Mouse (Mus musculus): ENCODE data around the gene Bcl6b. TPM values are rescaled to one million over a fixed set of nuclear protein-coding genes. Genes with fewer than 3 reads are reported as not detected.

Gene Bcl6b
- polyA plus RNA-seq, 1 experiment from 2014 or later: 13.9 TPM

DNA sequence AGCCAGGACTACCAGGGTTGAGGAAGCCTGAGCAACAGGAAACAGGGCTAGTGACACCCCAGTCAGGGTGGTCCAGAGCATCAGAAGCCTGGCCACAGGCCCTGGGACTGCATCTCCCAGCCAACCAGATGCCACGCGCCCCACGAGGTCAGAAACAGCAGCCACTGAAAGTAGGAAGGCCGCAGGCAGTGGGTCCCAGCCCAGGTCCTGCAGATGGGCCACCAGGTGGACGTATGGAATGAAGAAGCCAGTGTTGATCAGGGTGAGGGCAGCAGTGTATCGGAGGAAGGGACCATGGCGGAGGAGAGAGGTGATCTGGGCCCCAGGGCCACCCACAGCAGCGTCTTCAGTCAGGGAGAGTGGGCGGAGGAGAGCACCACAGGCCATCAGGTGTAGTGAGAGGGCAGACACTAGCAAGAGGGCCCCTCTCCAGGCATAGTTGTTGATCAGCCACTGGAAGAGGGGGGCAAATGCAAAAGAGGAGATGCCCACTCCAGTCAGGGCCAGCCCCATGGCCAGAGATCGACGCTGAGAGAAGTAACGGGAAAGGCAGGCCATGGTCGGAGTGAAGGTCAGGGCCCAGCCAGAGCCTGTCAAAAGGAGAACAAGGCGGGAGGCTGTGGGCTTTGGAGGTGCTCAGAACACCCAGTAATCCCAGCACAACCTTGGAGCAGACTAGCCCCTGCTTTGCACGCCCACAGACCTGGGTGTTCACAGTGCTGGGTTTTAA lies 10.7 kb downstream of the Bcl6b start:
- peak overlapping the region; percentile 14; the same call in 1 of the 2 replicates for H3K4me2 ChIP-seq

DNA sequence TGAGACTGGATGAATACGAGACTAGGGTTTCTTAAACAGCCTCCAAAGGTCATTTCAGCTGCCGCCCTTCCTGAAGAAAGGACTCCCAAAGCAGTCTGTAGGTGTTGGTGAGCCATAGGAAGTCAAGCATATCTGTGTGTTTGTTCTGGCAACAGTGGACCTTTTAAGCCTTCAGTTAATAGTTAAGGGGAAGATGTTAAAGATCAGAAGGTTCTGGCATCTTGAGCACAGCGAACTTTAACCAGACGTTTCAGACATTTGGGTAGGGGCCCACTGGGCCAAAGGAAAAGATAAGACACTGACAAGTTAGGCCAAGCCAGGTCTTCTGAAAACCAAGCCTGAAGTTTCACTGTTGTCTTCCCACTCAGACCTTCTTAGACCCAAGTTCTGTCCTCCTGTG lies 11.6 kb downstream of the Bcl6b start:
- no peaks in the 10 kb centered on the region for H3K9me3 ChIP-seq
- H3K4me2 ChIP-seq: no peak overlapping the region
- peaks cover 47% of the 10 kb centered on the region for H3K27me3 ChIP-seq
- peaks cover 46% of the 10 kb centered on the region for H3K4me1 ChIP-seq
- no peak overlapping the region for H3K4me3 ChIP-seq
- H3K36me3 ChIP-seq: no peaks in the 10 kb centered on the region
- 89% methylated on average over 4 of the region's 4 CpGs for WGBS
- no peak for ATAC-seq (ENCODE audit: insufficient number of reproducible peaks, low FRiP score, low TSS enrichment, low read depth)
- H3K27ac ChIP-seq: no peak overlapping the region
- no peak overlapping the region for H3K9ac ChIP-seq

More for the DNA sequence above, 10.7 kb downstream of the Bcl6b start:
- ATAC-seq (ENCODE audit: insufficient number of reproducible peaks, low FRiP score, low TSS enrichment, low read depth): no peak
- Histone ChIP-seq H3K27ac (no peak overlapping the region), H3K4me1 (peaks cover 43% of the 10 kb centered on the region), H3K4me3 (peak overlapping the region; percentile 4; the same call in 1 of the 2 replicates), H3K9ac (no peak overlapping the region), H3K36me3 (no peaks in the 10 kb centered on the region), H3K9me3 (no peaks in the 10 kb centered on the region), H3K27me3 (peaks cover 44% of the 10 kb centered on the region)
- 88% methylated on average over 15 of the region's 15 CpGs for WGBS

DNA sequence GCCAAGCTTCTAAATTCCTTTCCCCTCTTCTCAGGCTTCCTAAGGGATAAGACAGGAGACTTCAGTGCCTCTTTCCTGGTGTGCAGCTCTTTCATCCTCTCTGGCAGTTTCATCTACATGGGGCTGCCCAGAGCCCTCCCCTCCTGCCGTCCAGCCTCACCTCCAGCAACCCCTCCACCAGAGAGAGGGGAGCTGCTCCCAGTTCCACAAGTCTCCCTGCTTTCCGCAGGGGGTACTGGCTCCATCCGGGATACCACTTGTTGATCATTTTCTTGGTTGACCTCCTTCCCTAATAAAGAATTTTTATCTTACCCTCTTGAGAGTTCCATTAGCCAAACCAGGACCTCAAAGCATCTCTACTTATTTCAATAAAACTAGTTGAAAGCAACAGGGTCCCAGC lies 13.5 kb downstream of the Bcl6b start:
- H3K27me3 ChIP-seq: peaks cover 56% of the 10 kb centered on the region
- H3K4me2 ChIP-seq: no peak overlapping the region
- no peaks in the 10 kb centered on the region for H3K9me3 ChIP-seq
- peaks cover 39% of the 10 kb centered on the region for H3K4me1 ChIP-seq
- H3K27ac ChIP-seq: no peak overlapping the region
- H3K36me3 ChIP-seq: no peaks in the 10 kb centered on the region
- no peak overlapping the region for H3K4me3 ChIP-seq
- WGBS: 59% methylated on average over 3 of the region's 3 CpGs
- no peak overlapping the region for H3K9ac ChIP-seq
- ATAC-seq (ENCODE audit: insufficient number of reproducible peaks, low FRiP score, low TSS enrichment, low read depth): no peak

DNA sequence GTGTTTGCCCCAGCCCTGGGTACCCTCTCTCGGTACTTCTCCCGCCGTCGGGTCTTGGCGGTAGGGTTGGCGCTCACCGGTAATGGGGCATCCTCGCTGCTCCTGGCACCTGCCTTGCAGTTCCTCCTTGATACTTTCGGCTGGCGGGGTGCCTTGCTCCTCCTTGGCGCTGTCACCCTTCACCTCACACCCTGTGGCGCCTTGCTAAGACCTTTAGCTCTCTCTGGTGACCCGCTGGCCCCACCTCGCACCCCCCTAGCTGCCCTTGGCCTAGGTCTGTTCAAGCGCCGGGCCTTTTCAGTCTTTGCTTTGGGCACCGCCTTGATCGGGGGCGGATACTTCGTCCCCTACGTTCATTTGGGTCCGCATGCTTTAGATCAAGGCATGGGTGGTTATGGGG lies 14.3 kb downstream of the Bcl6b start:
- Histone ChIP-seq H3K27me3 (peaks cover 56% of the 10 kb centered on the region), H3K4me1 (peaks cover 32% of the 10 kb centered on the region), H3K4me2 (no peak overlapping the region), H3K9me3 (no peaks in the 10 kb centered on the region), H3K9ac (no peak overlapping the region), H3K4me3 (no peak overlapping the region), H3K36me3 (no peaks in the 10 kb centered on the region), H3K27ac (no peak overlapping the region)
- WGBS: 16% methylated on average over 22 of the region's 22 CpGs
- no peak for ATAC-seq (ENCODE audit: insufficient number of reproducible peaks, low FRiP score, low TSS enrichment, low read depth)

DNA sequence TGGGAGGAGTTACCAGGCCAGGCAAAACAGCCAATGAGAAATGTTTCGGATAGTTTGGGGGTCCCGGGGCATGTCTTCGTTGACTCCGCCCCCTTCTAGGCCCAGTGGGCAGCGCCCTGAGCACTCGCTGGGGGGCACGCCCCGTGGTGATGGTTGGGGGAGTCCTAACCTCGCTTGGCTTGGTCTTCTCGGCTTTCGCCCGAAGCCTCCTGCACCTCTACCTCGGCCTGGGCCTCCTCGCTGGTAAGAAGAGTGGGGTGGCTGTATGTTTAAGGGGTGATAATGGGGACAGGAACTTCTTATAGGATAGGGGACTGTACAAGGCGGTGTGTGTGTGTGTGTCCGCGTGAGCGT lies 14.8 kb downstream of the Bcl6b start:
- ATAC-seq (ENCODE audit: insufficient number of reproducible peaks, low FRiP score, low TSS enrichment, low read depth): no peak
- peak overlapping the region; percentile 60 for H3K4me2 ChIP-seq
- 9% methylated on average over 18 of the region's 18 CpGs for WGBS

DNA sequence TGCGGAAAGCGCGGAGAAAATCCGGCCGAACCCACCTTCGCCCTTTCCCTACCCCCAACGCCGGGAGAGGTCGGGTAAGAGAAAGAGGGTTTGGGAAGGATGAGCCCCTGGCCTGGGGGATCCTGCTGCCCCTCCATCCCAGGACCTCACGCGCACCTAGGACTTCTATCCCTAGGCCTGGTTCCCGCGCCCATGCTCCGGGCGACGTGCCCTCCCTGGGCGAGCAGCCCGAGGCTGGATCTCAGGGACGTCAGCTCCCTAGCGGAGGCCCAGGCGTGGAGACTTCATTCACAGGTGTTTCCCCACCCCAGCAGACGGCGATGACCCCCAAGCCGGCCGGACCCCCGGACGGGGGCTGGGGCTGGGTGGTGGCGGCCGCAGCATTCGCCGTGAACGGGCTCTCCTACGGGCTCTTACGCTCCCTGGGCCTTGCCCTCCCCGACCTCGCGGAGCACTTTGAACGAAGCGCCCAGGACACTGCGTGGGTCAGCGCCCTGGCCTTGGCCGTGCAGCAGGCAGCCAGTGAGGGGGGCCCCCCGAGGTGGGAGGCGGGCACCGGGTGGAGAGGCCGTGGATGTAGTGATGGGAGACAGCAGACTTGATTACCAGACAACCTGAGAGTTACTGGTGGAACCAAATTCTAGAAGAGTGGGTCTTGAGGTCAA lies 15.3 kb downstream of the Bcl6b start:
- H3K4me1 ChIP-seq: peaks cover 28% of the 10 kb centered on the region
- whole genome bisulfite sequencing: 1% methylated on average over 46 of the region's 46 CpGs
- H3K36me3 ChIP-seq: no peaks in the 10 kb centered on the region
- H3K27ac ChIP-seq: no peak overlapping the region
- no peaks in the 10 kb centered on the region for H3K9me3 ChIP-seq
- H3K9ac ChIP-seq: 0 out of 2 replicates have a peak overlapping the region, but pooled peaks have one; percentile 23
- H3K4me2 ChIP-seq: peak overlapping the region; percentile 60
- ATAC-seq (ENCODE audit: insufficient number of reproducible peaks, low FRiP score, low TSS enrichment, low read depth): no peak
- peak overlapping the region; percentile 33 for H3K4me3 ChIP-seq
- H3K27me3 ChIP-seq: peaks cover 56% of the 10 kb centered on the region

More for the DNA sequence above, 14.8 kb downstream of the Bcl6b start:
- Histone ChIP-seq H3K36me3 (no peaks in the 10 kb centered on the region), H3K27ac (no peak overlapping the region), H3K9ac (no peak overlapping the region), H3K9me3 (no peaks in the 10 kb centered on the region), H3K4me3 (peak overlapping the region; percentile 33; the same call in 1 of the 2 replicates), H3K4me1 (peaks cover 28% of the 10 kb centered on the region), H3K27me3 (peaks cover 56% of the 10 kb centered on the region)

DNA sequence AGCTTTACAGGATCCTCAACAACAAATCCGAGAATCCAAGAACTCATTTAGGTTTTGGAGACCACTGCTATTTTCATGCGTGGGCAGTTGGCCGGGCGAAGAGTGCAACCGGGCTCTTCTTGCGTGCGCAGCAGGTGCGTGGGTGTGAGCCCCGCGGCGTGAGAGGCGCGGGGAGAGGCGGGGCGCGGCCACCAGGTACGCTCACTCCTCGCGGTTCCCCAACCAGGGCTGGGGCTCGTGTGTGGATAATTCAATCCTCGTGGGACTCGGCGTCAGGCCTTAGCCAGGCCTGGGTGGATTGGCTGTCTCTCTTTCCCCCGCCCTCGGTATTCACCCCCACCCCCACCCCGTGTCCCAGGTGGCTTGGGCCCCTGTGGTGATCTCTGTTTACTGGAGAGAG lies 15.9 kb downstream of the Bcl6b start:
- Histone ChIP-seq H3K9me3 (no peaks in the 10 kb centered on the region), H3K27ac (no peak overlapping the region), H3K4me2 (peak overlapping the region; percentile 60), H3K4me1 (peaks cover 24% of the 10 kb centered on the region), H3K27me3 (peaks cover 56% of the 10 kb centered on the region), H3K9ac (no peak overlapping the region), H3K36me3 (no peaks in the 10 kb centered on the region), H3K4me3 (peak overlapping the region; percentile 33)
- ATAC-seq (ENCODE audit: insufficient number of reproducible peaks, low FRiP score, low TSS enrichment, low read depth): no peak
- WGBS: 7% methylated on average over 26 of the region's 26 CpGs

DNA sequence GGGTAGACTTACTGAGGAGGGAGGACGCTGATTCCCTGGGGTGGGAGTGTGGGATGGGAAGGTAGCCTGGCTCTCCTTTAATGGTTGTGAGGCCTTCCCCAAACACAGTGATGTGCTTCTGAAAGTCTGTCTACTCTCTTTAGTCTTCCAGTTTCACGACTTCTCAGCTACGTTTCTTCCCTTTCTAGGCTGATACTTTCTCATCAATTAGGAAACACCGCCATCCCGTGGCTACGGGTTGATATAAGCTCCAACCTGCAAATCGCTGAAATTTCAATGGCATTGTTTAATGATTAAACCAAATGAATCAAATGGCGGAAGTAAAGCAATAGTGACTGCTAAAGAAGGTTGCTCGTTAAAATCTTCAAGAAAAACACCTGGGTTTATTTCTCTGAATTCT lies 16.7 kb downstream of the Bcl6b start:
- Histone ChIP-seq H3K27ac (no peak overlapping the region), H3K4me3 (no peak overlapping the region), H3K4me2 (no peak overlapping the region), H3K4me1 (peaks cover 20% of the 10 kb centered on the region), H3K9me3 (no peaks in the 10 kb centered on the region), H3K36me3 (no peaks in the 10 kb centered on the region), H3K27me3 (peaks cover 56% of the 10 kb centered on the region), H3K9ac (no peak overlapping the region)
- no peak for ATAC-seq (ENCODE audit: insufficient number of reproducible peaks, low FRiP score, low TSS enrichment, low read depth)
- WGBS: 14% methylated on average over 9 of the region's 9 CpGs

DNA sequence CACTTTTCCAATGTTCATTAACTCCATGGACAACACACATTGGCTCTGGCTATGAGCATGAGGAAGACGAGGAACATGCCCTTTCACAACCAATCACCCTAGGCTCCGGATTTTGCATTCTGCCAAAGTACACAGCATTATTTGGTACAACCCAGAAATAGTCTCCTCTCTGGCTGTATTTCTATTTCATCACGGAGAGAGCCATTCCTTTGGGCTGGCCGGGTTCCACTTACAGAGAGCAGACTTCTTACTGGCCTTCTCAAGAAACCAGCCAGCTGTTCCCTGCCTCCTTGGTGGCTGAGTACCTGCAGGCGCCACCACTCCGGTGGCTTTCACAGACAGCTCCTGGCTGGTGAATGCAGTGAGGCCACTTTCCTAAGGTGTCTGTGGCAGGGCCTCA lies 17.2 kb downstream of the Bcl6b start, which contains the start of gene Slc16a11:
Gene Slc16a11, plus strand, starts transcription at position 330 of the 400 bp plus-strand sequence.
- no peak for ATAC-seq (ENCODE audit: insufficient number of reproducible peaks, low FRiP score, low TSS enrichment, low read depth)
- H3K36me3 ChIP-seq: no peaks in the 10 kb centered on the region

DNA sequence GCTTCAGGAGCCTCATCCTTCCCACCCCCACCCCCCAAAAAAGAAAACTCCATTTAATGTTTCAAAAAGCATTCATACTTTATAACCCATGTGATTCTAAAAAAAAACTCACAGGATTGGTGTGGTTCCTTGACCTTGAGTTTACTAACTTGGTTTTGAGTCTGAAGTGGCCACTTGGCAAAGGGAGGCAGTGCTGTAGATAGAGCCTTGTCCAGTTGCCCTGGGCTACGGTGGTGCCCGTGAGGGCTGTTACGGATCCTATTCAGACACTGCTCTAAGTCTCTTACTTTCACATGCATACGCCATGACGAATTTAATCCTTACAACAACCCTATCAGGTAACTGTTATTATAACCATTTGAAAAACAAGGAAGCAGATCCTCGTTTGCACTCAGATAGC lies 17.6 kb downstream of the Bcl6b start:
- no peak overlapping the region for H3K27ac ChIP-seq
- H3K4me2 ChIP-seq: no peak overlapping the region
- no peak overlapping the region for H3K9ac ChIP-seq
- no peak overlapping the region for H3K4me3 ChIP-seq
- peaks cover 48% of the 10 kb centered on the region for H3K27me3 ChIP-seq
- no peak for ATAC-seq (ENCODE audit: insufficient number of reproducible peaks, low FRiP score, low TSS enrichment, low read depth)
- H3K36me3 ChIP-seq: no peaks in the 10 kb centered on the region
- H3K4me1 ChIP-seq: peaks cover 20% of the 10 kb centered on the region
- H3K9me3 ChIP-seq: no peaks in the 10 kb centered on the region
- 76% methylated on average over 6 of the region's 6 CpGs for WGBS

More for the DNA sequence above, 17.2 kb downstream of the Bcl6b start, which contains the start of gene Slc16a11:
- Histone ChIP-seq H3K27me3 (peaks cover 52% of the 10 kb centered on the region), H3K27ac (no peak within 1 kb of the TSS), H3K9ac (no peak within 1 kb of the TSS), H3K4me3 (no peak within 1 kb of the TSS), H3K4me2 (no peak within 1 kb of the TSS), H3K4me1 (peaks cover 20% of the 10 kb centered on the region), H3K9me3 (no peaks in the 10 kb centered on the region)
- 52% methylated on average over 6 of the region's 6 CpGs for WGBS

DNA sequence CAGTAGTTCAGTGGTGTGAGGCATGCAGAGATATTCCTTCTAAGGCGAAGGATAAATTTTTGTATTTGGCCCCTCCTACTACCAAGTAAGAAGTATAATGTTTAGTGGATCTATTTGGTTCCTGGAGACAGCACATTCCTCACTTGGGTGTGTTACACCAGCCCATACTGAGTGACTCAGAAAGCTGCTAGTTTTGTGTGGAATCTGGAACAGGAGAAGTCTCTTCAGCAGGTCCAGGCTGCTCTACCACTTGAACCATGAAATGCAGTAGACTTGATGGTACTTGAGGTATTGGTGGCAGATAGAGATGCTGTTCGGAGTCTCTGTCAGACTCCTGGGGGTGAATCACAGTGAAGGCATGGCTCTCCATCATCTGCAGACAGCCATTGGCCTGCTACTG lies 18.9 kb downstream of the Bcl6b start:
- Histone ChIP-seq H3K4me2 (no peak overlapping the region), H3K9ac (no peak overlapping the region), H3K4me3 (no peak overlapping the region), H3K27me3 (peaks cover 35% of the 10 kb centered on the region), H3K27ac (no peak overlapping the region), H3K36me3 (no peaks in the 10 kb centered on the region), H3K9me3 (no peaks in the 10 kb centered on the region), H3K4me1 (peaks cover 20% of the 10 kb centered on the region)
- no peak; the same call in 1 of the 2 replicates for ATAC-seq (ENCODE audit: insufficient number of reproducible peaks, low FRiP score, low TSS enrichment, low read depth)
- 72% methylated on average over 2 of the region's 2 CpGs for WGBS

DNA sequence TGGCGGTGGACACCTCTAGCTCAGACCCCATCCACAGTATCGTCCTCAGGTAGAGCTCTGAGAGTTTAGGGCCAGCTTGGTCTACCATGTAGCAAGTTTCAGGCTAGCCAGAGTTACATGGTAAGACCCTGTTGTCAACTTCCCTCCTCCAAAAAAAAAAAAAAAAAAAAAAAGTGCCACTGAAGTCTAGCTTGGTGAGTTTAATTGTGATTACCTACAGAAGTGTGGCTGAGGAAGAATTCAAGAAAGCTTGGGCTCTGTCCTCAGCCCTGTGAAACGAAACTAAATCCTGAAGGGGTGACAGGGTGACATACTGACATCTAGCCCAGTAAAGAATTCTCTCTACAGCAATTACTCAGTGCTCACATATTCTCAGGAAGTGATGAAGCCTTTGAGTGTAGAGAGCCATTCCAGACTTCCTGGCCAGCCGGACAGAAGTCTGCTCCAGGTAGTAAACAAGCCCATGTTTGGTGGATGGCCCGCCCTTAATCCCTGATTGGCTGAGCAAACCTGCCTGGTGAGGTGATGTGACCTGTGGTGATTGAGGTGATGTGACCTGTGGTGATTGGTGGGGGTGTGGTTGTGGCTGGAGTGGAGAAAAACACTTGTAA lies 20.7 kb downstream of the Bcl6b start:
- H3K9ac ChIP-seq: no peak overlapping the region
- H3K4me3 ChIP-seq: no peak overlapping the region
- ATAC-seq (ENCODE audit: insufficient number of reproducible peaks, low FRiP score, low TSS enrichment, low read depth): no peak
- H3K4me2 ChIP-seq: no peak overlapping the region
- peaks cover 3% of the 10 kb centered on the region for H3K4me1 ChIP-seq
- no peak overlapping the region for H3K27ac ChIP-seq
- 69% methylated on average over 5 of the region's 5 CpGs for WGBS
- H3K9me3 ChIP-seq: no peaks in the 10 kb centered on the region
- H3K27me3 ChIP-seq: peaks cover 17% of the 10 kb centered on the region
- H3K36me3 ChIP-seq: no peaks in the 10 kb centered on the region
